Mouse (Mus musculus): ENCODE measurements around the gene Syna. TPM values are rescaled to one million over a fixed set of nuclear protein-coding genes. Genes with fewer than 3 reads are reported as not detected.

Syna gene
- polyA plus RNA-seq (2014; fragmentation: Illumina TruSeq; extraction: RNeasy Lipid Tissue Mini Kit (QIAGEN cat#74804); ENCODE audit: low read depth, low replicate concordance) = not detected

DNA sequence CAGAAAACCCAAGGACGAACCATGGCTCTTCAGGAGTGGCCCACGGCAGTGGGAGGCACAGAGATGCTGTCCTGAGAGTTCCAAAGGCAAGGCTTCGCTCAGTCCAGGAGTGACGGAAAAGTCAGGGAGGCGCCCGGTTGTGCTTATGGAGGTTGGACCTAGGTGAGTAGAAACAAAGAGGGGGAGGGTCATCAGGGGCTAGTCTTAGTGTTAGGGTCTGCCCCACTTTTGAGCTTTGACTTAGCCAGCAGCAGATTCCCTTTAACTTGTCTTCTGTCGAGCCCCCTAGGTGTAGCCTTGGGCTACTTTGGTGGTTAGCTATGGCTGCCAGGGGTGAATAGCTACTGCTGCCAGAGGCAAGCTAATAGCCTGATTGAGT lies at the start of gene Syna:
TSS of gene Syna (minus strand) at position 101 of the 379 bp plus-strand sequence.

DNA sequence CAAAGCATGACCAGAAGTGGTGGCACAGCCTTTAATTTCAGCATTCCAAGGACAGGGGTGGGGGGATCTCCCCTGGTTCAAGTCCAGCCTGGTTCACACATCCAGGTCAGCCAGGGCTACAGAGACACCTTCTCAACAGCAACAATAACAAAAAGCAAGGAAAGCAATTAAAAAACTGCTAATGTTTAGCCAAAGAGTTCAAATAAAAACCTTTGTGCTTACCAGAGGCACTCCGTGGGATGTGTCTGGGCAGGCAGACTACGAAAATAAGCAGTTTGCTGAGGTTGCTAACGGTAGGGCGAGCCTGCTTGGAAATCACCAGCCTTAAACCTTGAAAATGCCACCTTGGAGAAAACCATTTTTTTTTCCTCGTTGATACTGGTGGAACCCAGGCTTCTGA lies 21.2 kb upstream of the Syna start, which contains the start of gene Rfc2:
TSS of gene Rfc2 (plus strand) at position 221 of the 400 bp plus-strand sequence.

DNA sequence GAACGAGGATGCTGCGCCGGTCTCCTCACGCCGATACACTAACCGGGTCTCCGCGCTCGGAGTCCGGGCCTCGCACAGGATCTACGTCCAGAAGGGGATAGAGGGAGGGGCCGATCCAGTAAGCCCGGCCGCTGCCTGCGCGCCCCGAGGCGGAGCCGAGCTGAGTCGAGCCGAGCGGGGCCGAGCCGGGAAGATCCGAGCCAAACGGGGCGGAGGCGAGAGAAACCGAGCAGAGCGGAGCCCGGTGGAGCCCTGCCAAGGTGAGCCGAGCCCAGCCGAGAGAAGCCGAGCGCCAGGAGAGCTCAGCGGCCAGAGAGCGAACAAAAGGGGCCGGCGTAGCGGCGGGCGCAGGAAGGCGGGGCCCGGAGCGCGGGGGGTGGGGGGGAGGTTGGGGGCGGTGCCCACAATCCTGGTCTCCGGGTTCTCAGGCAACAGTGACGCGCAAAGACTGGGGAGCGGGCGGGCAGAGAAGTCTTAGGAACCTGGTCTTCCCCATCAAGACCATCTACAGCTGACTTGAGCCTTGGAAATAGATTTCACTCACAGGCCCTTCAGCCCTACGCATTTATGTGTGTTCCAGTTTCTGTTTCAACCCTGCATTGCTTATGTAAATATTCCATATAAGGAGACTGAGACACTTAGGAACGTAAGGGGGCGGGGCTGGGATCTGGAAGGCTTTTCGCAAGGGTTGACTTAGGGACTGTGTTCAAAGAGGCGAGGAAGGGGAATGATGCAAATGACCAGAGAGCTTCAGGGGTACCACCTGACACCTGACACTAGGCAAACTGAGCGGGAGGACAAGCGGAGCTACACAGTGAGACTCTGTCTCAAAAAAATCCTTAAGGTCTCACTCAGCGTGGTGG lies 7.6 kb downstream of the Syna start, which contains the start of gene Clip2:
TSS of gene Clip2 (minus strand) at position 325 of the 863 bp plus-strand sequence.

Other genes with a start within 250 kb of the Syna start
- 122 TPM for gene Gtf2i, start 245.4 kb downstream of the Syna start, polyA plus RNA-seq (2014; fragmentation: Illumina TruSeq; extraction: RNeasy Lipid Tissue Mini Kit (QIAGEN cat#74804); ENCODE audit: low read depth, low replicate concordance)
- gene Gtf2ird1, start 103.5 kb downstream of the Syna start, polyA plus RNA-seq (2014; fragmentation: Illumina TruSeq; extraction: RNeasy Lipid Tissue Mini Kit (QIAGEN cat#74804); ENCODE audit: low read depth, low replicate concordance) = 20.0 TPM
- 6.7 TPM for gene Clip2, start 7.7 kb downstream of the Syna start, polyA plus RNA-seq (2014; fragmentation: Illumina TruSeq; extraction: RNeasy Lipid Tissue Mini Kit (QIAGEN cat#74804); ENCODE audit: low read depth, low replicate concordance)
- gene Rfc2, start 21.2 kb upstream of the Syna start, polyA plus RNA-seq (2014; fragmentation: Illumina TruSeq; extraction: RNeasy Lipid Tissue Mini Kit (QIAGEN cat#74804); ENCODE audit: low read depth, low replicate concordance) = 37.8 TPM
- 5.7 TPM for gene Lat2, start 54.9 kb upstream of the Syna start, polyA plus RNA-seq (2014; fragmentation: Illumina TruSeq; extraction: RNeasy Lipid Tissue Mini Kit (QIAGEN cat#74804); ENCODE audit: low read depth, low replicate concordance)
- gene Eif4h, start 79.3 kb upstream of the Syna start, polyA plus RNA-seq (2014; fragmentation: Illumina TruSeq; extraction: RNeasy Lipid Tissue Mini Kit (QIAGEN cat#74804); ENCODE audit: low read depth, low replicate concordance) = 158 TPM
- gene Limk1, start 128.4 kb upstream of the Syna start, polyA plus RNA-seq (2014; fragmentation: Illumina TruSeq; extraction: RNeasy Lipid Tissue Mini Kit (QIAGEN cat#74804); ENCODE audit: low read depth, low replicate concordance) = 5.1 TPM
- gene Eln, start 187.2 kb upstream of the Syna start, polyA plus RNA-seq (2014; fragmentation: Illumina TruSeq; extraction: RNeasy Lipid Tissue Mini Kit (QIAGEN cat#74804); ENCODE audit: low read depth, low replicate concordance) = 55.7 TPM

Data from heart, adult 10 weeks (tissue).